Mouse (Mus musculus) MN1 (cell line): Measurements from ENCODE around the gene Cpb2.

ENCODE experiments used
- DNase-seq: peaks from one replicate; pipeline ENCODE4 v3.0.0-alpha.2; 2016; ENCODE audit warnings: low spot score

Gene Cpb2

GRCm38 (mm10) chr14:75242087-75242486, at the start of gene Cpb2:
Cpb2 (plus strand) TSS chr14:75242287.
- no peak for DNase-seq

DNA sequence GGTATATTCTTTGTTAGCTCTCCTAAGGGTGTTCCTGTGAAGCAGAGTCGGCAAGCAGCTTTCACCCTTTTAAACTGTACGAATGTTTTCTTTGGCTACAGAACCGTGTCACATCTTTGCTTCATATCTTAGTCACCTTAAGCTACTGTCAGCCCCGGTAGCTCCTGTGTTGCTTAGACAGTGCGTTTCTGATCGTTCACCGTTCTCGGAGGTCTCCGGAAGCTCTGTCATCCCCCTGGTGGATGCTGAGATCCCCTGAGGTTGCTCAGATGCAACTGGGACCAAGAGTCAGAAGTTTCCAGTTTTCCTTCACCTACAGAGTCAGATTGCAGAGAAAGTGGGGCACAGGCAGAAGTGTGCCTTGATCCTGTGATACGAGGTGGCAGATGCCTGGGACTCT, 49.7 kb upstream of the Cpb2 start:
- DNase-seq = no peak

GRCm38 (mm10) chr14:75192858-75193257, 49.2 kb upstream of the Cpb2 start:
- no peak for DNase-seq

DNA sequence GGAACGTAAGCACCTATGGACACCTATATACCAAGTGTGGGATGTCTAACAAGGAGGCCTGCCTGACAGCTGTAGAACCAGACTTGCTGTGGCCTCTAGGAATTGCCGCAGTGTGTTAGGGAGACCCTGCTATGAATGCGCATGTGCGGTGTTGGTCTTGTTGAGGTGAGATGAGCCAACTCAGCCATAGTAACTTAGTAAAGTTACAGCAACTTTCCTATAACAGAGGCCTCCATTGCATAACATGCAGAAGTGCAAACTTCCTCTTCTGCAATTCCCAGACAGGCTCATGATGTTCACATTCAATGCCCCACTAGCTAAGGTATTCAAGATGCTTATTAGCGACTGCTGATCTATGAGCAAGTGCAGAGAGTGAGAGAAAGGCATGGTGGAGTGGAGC, 46.6 kb upstream of the Cpb2 start:
- no peak for DNase-seq

GRCm38 (mm10) chr14:75197027-75197426, 45.1 kb upstream of the Cpb2 start:
- DNase-seq = peak; percentile 79

- DNase-seq = no peak
These were observed 44.4 kb upstream of the Cpb2 start for GRCm38 (mm10) chr14:75197660-75198059.

- no peak for DNase-seq
These were observed 36.6 kb upstream of the Cpb2 start for GRCm38 (mm10) chr14:75205363-75206051.

DNA sequence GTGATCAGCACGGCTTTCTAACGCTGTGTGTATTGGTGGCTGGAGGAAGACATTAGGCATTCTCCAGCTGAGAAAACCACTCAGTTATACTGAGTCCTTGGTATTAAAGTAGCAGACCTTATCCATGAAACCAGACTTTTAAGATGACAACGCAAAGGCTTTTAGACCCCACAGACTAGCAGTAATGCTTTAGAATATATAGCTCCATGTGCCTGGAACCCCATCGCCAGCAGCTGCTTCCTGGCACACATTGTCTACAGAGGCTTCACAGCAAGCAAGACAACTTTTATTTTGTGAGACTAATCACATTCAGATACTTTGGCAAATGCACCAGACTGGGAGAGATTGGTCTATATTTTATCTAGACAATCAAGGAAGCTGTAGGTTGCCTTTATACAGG, 35.8 kb upstream of the Cpb2 start:
- DNase-seq = no peak

GRCm38 (mm10) chr14:75208572-75209151, 33.4 kb upstream of the Cpb2 start:
- no peak for DNase-seq

DNA sequence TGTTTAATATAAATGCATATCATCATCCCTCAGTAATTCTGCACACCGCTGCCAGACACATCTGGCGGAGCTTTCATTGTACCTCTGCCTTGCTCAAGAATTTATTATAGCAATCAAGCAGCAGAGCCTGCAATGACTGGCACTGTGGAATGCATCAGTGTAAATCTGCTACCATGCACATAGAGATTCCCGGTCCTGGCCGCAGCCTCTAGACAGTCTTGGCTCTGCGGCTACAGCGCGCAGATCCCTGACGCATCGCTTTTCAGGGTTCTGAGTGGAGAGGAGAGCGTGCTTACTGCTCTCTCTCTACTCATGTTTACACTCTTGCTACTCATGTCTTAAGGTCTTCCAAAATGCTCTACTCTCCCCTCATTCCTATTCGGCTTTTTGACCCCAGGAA, 28.3 kb upstream of the Cpb2 start:
- DNase-seq = no peak

- DNase-seq = no peak
These were observed 23.2 kb upstream of the Cpb2 start for GRCm38 (mm10) chr14:75218843-75219242.

- no peak for DNase-seq
These were observed 22.7 kb upstream of the Cpb2 start for GRCm38 (mm10) chr14:75219250-75219913.

DNA sequence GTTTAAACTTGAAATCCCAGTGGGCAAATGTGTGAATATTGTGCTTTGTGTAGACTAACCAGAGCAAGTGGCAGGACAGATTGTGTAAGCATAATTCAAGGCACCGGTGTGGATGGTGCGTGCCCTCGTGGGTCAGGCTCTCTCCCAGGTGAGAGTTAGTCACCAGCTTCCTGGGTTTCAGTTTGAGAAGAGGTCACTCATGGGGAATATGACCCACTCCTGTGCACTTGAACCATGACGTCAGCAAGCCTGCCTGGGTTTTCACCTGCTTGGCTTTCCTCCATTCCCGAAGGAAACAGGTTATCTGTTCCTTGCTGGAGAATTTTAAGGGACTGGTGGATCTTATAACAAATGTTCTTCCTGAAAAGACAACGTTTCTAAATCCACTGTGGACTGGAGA, 19.7 kb upstream of the Cpb2 start:
- no peak for DNase-seq

- no peak for DNase-seq
These were observed 14.5 kb upstream of the Cpb2 start for GRCm38 (mm10) chr14:75227453-75228084.

- DNase-seq = peak; percentile 13
These were observed 12.3 kb upstream of the Cpb2 start for GRCm38 (mm10) chr14:75229834-75230233.

- no peak for DNase-seq
These were observed 9.0 kb upstream of the Cpb2 start for GRCm38 (mm10) chr14:75233070-75233469.

DNA sequence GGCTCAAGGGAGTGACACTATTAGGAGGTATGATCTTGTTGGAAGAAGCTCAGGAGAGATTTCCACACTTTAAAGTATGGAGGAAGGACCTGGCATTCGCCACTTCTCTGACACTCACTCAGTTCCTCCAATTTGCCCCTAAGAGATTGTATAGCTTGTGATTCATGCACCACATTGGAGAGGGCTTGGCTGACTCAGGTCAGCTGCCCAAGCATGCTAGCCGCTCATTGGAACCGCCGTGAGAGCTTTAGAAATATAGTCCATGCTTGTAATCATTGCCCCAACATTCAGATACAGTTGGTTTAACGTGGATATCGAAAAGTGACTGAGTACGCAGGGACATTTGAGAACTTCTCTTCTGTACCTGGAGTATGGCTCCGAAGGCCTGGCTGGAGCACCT, 6.5 kb upstream of the Cpb2 start:
- DNase-seq = no peak

- no peak for DNase-seq
These were observed 6.0 kb upstream of the Cpb2 start for GRCm38 (mm10) chr14:75235955-75236635.

DNA sequence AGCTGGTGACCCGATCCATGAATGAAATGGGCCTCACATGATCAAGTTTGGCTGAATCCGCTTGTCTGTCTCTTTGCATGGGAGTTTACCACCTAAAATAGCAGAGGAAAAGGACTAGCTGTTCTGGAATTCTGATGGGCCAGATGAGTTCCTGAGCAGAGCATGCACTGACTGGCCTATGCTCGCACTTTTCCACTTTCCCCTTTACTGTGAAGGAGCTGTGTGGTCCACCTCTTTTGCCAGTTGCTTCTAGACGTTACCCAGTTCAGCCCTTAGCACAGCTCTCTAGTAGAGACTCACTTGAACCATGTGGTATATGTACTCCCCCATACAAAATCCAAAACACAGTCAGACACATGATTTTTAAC, 5.5 kb upstream of the Cpb2 start:
- DNase-seq = no peak

DNA sequence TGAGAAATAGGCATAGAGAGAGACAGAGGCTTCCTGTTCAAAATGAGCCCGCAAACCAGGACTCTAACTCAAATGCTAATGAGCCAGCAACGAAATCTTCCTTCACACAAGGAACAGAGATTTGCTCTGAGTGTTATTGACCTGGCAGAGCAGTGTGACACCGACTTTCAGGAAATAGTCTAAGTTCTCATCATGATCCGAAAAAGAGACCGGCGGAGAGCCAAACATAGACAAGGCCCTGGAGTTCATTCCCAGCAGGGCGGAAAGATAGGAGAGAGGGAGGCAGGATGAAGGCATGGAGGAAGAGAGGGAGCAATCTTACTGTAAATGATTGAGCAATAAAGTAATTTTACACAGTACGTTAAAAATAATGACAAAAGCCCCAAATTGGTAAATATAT, 5.0 kb upstream of the Cpb2 start:
- no peak for DNase-seq

DNA sequence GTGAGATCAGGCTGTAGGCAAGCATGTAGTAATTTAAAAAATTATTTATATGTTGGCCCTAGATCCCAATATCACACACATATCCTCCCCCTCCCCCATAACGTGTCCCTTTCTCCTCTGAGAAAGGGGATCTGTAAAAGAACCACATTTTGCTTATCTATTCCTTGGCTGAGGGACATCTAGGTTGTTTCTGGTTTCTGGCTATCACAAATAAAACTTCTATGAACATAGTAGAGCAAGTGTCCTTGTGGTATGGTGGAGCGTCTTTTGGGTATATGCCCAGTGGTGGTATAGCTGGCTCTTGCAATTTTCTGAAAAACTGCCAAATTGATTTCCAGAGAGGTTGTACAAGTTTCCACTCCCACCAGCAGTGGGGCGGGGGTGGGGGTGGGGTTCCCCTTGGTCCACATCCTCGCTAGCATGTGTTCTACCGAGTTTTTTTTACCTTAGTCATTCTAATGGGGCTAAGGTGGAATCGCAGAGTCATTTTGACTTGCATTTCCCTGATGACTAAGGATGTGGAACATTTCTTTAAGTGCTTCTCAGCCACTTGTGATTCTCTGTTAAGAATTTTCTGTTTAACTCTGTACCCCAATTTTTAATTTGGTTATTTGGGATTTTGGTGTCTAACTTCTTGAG, 3.9 kb upstream of the Cpb2 start:
- DNase-seq = no peak
